Comparison of ENCODE assay signal across 26 mouse cellular contexts in the genomic region with DNA sequence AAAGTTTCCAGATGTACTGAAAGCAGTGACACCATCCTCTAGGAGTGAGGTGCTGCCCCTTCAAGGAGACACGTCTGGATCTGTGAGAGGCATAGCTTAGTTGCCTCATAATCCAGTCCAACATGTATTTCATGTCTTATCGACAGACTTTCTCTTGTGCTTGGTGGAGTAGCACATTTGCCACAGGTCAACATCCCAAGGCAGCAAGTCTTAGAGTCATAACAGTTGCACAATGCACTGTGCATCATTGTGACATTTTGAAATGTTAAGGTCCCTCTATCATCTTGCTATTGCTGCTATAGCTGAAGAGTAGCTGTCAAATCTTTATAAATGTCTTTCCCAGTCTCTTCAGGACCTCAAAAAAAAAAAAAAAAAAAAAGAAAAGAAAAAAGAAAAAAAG.
DNase-seq lines count a peak whose midpoint lies in the region; ATAC-seq and TF ChIP-seq lines count a peak whose summit lies in the region.
"Had no signal": no experiment of that assay in that cellular context is flagged by ENCODE, and none has a peak within 500 bp of the region (broad histone marks: within the 10 kb centered on the region; RNA-seq: fewer than 3 reads in every experiment).

No protein-coding gene starts in this region.

- no peak for TF ChIP-seq EP300 in liver, postnatal 0 days (IDR thresholded peaks at IDR 0.05; ENCODE audit: low read depth)

- H3K9ac ChIP-seq in liver, adult 2 months (ENCODE audit: low read depth, low read length): no peak overlapping the region
- no peak overlapping the region for H3K9ac ChIP-seq in liver, postnatal 0 days (replicated peaks)
- H3K9ac ChIP-seq in midbrain, embryonic 13.5 days (replicated peaks): no peak overlapping the region
- no peak overlapping the region for H3K9ac ChIP-seq in heart, embryonic 12.5 days
- H3K9ac ChIP-seq: forebrain, postnatal 0 days; heart, embryonic 13.5 days; hindbrain, embryonic 14.5 days had no signal

- H3K27me3 ChIP-seq in liver, adult 2 months (ENCODE audit: control insufficient read depth, insufficient read depth, low read length): no peaks in the 10 kb centered on the region
- no peaks in the 10 kb centered on the region for H3K27me3 ChIP-seq in liver, postnatal 0 days (ENCODE audit: insufficient read depth, low read length)
- no peaks in the 10 kb centered on the region for H3K27me3 ChIP-seq in midbrain, embryonic 13.5 days
- H3K27me3 ChIP-seq in heart, embryonic 12.5 days (replicated peaks): no peaks in the 10 kb centered on the region
- H3K27me3 ChIP-seq: CH12.LX; heart, embryonic 13.5 days; Patski had no signal

- H3K27ac ChIP-seq in liver, adult 2 months (replicated peaks; ENCODE audit: insufficient read depth, low read depth, low read length): no peak overlapping the region
- no peak overlapping the region for H3K27ac ChIP-seq in liver, postnatal 0 days (ENCODE audit: low read depth)
- no peak overlapping the region for H3K27ac ChIP-seq in midbrain, embryonic 13.5 days
- H3K27ac ChIP-seq in heart, embryonic 12.5 days (ENCODE audit: poor library complexity, severe bottlenecking): no peak overlapping the region
- H3K27ac ChIP-seq: gastrocnemius, adult 2 months; heart, embryonic 13.5 days; hindbrain, embryonic 14.5 days; hindbrain, postnatal 0 days had no signal

- ATAC-seq in liver, postnatal 0 days: no peak
- ATAC-seq in midbrain, embryonic 13.5 days: no peak
- no peak for ATAC-seq in heart, embryonic 12.5 days (ENCODE audit: insufficient number of reproducible peaks, low FRiP score)
- ATAC-seq: forebrain, embryonic 14.5 days; forebrain, postnatal 0 days; hindbrain, postnatal 0 days; inflammation-experienced regulatory T-cells, adult 6 months; intestine, embryonic 16.5 days; Patski had no signal

- no peak for TF ChIP-seq POLR2A in liver, adult 2 months (IDR thresholded peaks at IDR 0.05; ENCODE audit: extremely low read depth, insufficient read depth, low read length)

- no peaks in the 10 kb centered on the region for H3K9me3 ChIP-seq in liver, postnatal 0 days (ENCODE audit: low read length)
- no peaks in the 10 kb centered on the region for H3K9me3 ChIP-seq in midbrain, embryonic 13.5 days
- no peaks in the 10 kb centered on the region for H3K9me3 ChIP-seq in heart, embryonic 12.5 days (replicated peaks)
- H3K9me3 ChIP-seq: G1E; heart, embryonic 13.5 days had no signal

- H3K4me1 ChIP-seq in liver, adult 2 months (ENCODE audit: control insufficient read depth, insufficient read depth, low read length): 0 out of 2 replicates have a peak, but pooled peaks cover 2% of the 10 kb centered on the region
- no peaks in the 10 kb centered on the region for H3K4me1 ChIP-seq in liver, postnatal 0 days (ENCODE audit: insufficient read depth)
- H3K4me1 ChIP-seq in midbrain, embryonic 13.5 days (replicated peaks): no peaks in the 10 kb centered on the region
- peaks cover 10% of the 10 kb centered on the region for H3K4me1 ChIP-seq in heart, embryonic 12.5 days (replicated peaks)

- 86% methylated on average over 2 of the region's 2 CpGs for WGBS in liver, adult 2 months
- 76% methylated on average over 2 of the region's 2 CpGs for WGBS in liver, postnatal 0 days (ENCODE audit: insufficient replicate concordance)
- 94% methylated on average over 2 of the region's 2 CpGs for WGBS in midbrain, embryonic 13.5 days
- WGBS in heart, embryonic 12.5 days: 71% methylated on average over 2 of the region's 2 CpGs

- no peaks in the 10 kb centered on the region for H3K79me2 ChIP-seq in liver, adult 2 months (ENCODE audit: control insufficient read depth, insufficient read depth, low read length)

- DNase-seq in adrenal gland, adult (ENCODE audit: inconsistent age in 2 of 2, low spot score in 1 of 2): peak; percentile 6 to 84
- no peak for DNase-seq in adrenal gland, postnatal 10 days
- DNase-seq in liver, adult 2 months (ENCODE audit: extremely low read depth, low read depth, low spot score): peak; percentile 63
- DNase-seq in liver, postnatal 0 days: no peak
- peak; percentile 25 for DNase-seq in fat pad, adult 2 months (ENCODE audit: extremely low read depth, low read depth, low spot score)
- DNase-seq: B cell, adult 2 months; cerebellum, adult 18-20 months; cerebellum, adult 9-10 months; cerebellum, postnatal 14 days; forebrain, postnatal 0 days; gastrocnemius, adult 2 months; gastrocnemius, postnatal 14 days; heart, adult 18-20 months; heart, postnatal 14 days; heart, postnatal 4 days had no signal

- TF ChIP-seq CTCF in liver, adult 2 months (IDR thresholded peaks at IDR 0.05; ENCODE audit: low read depth, low read length): no peak
- no peak for TF ChIP-seq CTCF in liver, postnatal 0 days (IDR thresholded peaks at IDR 0.05; ENCODE audit: low read depth)

- H3K36me3 ChIP-seq in liver, adult 2 months (ENCODE audit: control insufficient read depth, insufficient read depth, low read length): no peaks in the 10 kb centered on the region
- H3K36me3 ChIP-seq in liver, postnatal 0 days (replicated peaks; ENCODE audit: insufficient read depth, low read length): no peaks in the 10 kb centered on the region
- no peaks in the 10 kb centered on the region for H3K36me3 ChIP-seq in midbrain, embryonic 13.5 days
- no peaks in the 10 kb centered on the region for H3K36me3 ChIP-seq in heart, embryonic 12.5 days
- H3K36me3 ChIP-seq: G1E; heart, embryonic 13.5 days had no signal

- no peak overlapping the region for H3K4me2 ChIP-seq in liver, postnatal 0 days (ENCODE audit: low read depth, low read length)
- H3K4me2 ChIP-seq in midbrain, embryonic 13.5 days (replicated peaks): no peak overlapping the region
- no peak overlapping the region for H3K4me2 ChIP-seq in heart, embryonic 12.5 days
- H3K4me2 ChIP-seq: heart, embryonic 13.5 days; hindbrain, embryonic 14.5 days had no signal

- H3K4me3 ChIP-seq in liver, adult 2 months (ENCODE audit: insufficient read depth, low read depth, low read length): no peak overlapping the region
- H3K4me3 ChIP-seq in liver, postnatal 0 days (ENCODE audit: low read depth, low read length): no peak overlapping the region
- no peak overlapping the region for H3K4me3 ChIP-seq in midbrain, embryonic 13.5 days (replicated peaks)
- H3K4me3 ChIP-seq in heart, embryonic 12.5 days: no peak overlapping the region
- H3K4me3 ChIP-seq: gastrocnemius, adult 2 months; heart, embryonic 13.5 days had no signal

Comparison
In these comparisons a context has a peak if more than half of its experiments do, and no peak if none do; other contexts are left out.
1. DNase-seq: peak in adrenal gland, adult (2 of 2), liver, adult 2 months (single experiment) and fat pad, adult 2 months (single experiment); none in adrenal gland, postnatal 10 days (single experiment) and liver, postnatal 0 days (single experiment).